Mouse (Mus musculus) forebrain, postnatal 0 days (tissue): ENCODE results near the gene Trp53rka. TPM values are rescaled to one million over a fixed set of nuclear protein-coding genes. Genes with fewer than 3 reads are reported as not detected.

Experiments used
- ATAC-seq: fragments of 200-750 bp; cut with Nextera tagmentation; 2 replicates; pipeline ENCODE4 v1.8.0; 2017; ENCODE audit warnings: mild to moderate bottlenecking, moderate library complexity
- DNase-seq: peaks from one replicate; pipeline ENCODE4 v3.0.0-alpha.2; 2015
- H3K27ac ChIP-seq: fragments of 300-500 bp; sonication (generic); 2 replicates; pipeline ENCODE4 v1.5.1; 2014; ENCODE audit warnings: low read depth, mild to moderate bottlenecking, antibody characterized with exemption, low read length, moderate library complexity, mixed read lengths
- H3K27me3 ChIP-seq: fragments of 300-500 bp; sonication (generic); 2 replicates; pipeline ENCODE4 v1.6.1; 2014; ENCODE audit warnings: mild to moderate bottlenecking, low read length, mixed read lengths; ENCODE audit not compliant: insufficient read depth
- H3K36me3 ChIP-seq: fragments of 300-500 bp; sonication (generic); 2 replicates; pipeline ENCODE4 v1.6.1; 2014; ENCODE audit warnings: mild to moderate bottlenecking, moderate library complexity; ENCODE audit not compliant: insufficient read depth
- H3K4me1 ChIP-seq: fragments of 300-500 bp; sonication (generic); 2 replicates; pipeline ENCODE4 v1.6.1; 2014; ENCODE audit warnings: antibody characterized with exemption; ENCODE audit not compliant: insufficient read depth
- H3K4me2 ChIP-seq: fragments of 300-500 bp; sonication (generic); 2 replicates; pipeline ENCODE4 v1.6.1; 2014; ENCODE audit warnings: low read depth, mild to moderate bottlenecking, moderate library complexity
- H3K4me3 ChIP-seq: fragments of 300-500 bp; sonication (generic); 2 replicates; pipeline ENCODE4 v1.5.1; 2014; ENCODE audit warnings: low read depth, low read length, mixed read lengths
- H3K9ac ChIP-seq: fragments of 300-500 bp; sonication (generic); 2 replicates; pipeline ENCODE4 v1.6.1; 2014; ENCODE audit warnings: mild to moderate bottlenecking
- H3K9me3 ChIP-seq: fragments of 300-500 bp; sonication (generic); 2 replicates; pipeline ENCODE4 v1.6.1; 2016; ENCODE audit warnings: low read length
- CTCF ChIP-seq: sonication (generic); IDR thresholded peaks from 2 replicates; pipeline ENCODE4 v1.5.1; 2016; ENCODE audit warnings: antibody characterized with exemption, control low read depth, low read depth
- WGBS: fragments of 180-500 bp; shearing (Covaris S2); extraction: QIAGEN DNeasy Blood & Tissue Kit; methylation state at CpG from one replicate; pipeline ENCODE4 v1.1.7; 2014; 5-methylcytosine and 5-hydroxymethylcytosine counted together
- polyA plus RNA-seq: library from polyadenylated mRNA; unstranded; fragments of >200 nt; fragmentation: Nextera tagmentation; extraction: Ambion mirVana; gene quantifications from 2 replicates; pipeline ENCODE4 v1.2.1, GENCODE M21; 2015
- total RNA-seq: library from RNA; depleted of rRNA; stranded (reverse); fragments of >200 nt; gene quantifications from 2 replicates; pipeline ENCODE4 v1.2.3, GENCODE M21; 2014; rRNA removed

Trp53rka gene
- total and polyA plus RNA-seq, 2 experiments from 2014 or later: 36.8 to 54.6 TPM

DNA sequence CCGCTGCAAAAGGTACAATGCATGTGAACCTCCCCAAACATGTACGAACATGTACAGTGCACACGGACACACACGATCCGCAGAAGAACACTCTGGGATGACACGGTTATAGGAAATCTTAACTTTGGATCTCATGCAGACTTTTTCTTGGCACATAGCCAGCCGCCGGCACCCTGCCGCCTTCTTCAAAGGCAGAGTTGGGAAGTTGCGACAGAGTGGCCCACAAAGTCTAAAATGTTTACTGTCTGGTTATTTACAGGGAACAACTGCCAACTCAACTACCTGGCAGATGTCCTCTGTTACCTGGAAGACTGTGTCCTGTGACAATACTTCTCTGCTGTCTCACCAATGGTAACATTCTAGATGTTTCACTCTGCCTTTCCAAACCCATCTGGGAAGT lies 50.1 kb downstream of the Trp53rka start:
- H3K4me2 ChIP-seq: no peak overlapping the region
- no peak overlapping the region for H3K4me3 ChIP-seq
- DNase-seq (peak; percentile 9), ATAC-seq (no peak)
- H3K27ac ChIP-seq: no peak overlapping the region
- no peaks in the 10 kb centered on the region for H3K9me3 ChIP-seq
- H3K9ac ChIP-seq: no peak overlapping the region
- no peaks in the 10 kb centered on the region for H3K4me1 ChIP-seq
- 66% methylated on average over 10 of the region's 10 CpGs for WGBS
- no peaks in the 10 kb centered on the region for H3K36me3 ChIP-seq
- TF ChIP-seq CTCF: no peak
- H3K27me3 ChIP-seq: no peaks in the 10 kb centered on the region

- no peak overlapping the region for H3K27ac ChIP-seq
Measured at GRCm38 (mm10) chr2:165441613-165442012, 51.5 kb downstream of the Trp53rka start.

More at GRCm38 (mm10) chr2:165441613-165442012, 51.5 kb downstream of the Trp53rka start:
- Histone ChIP-seq H3K9me3 (no peaks in the 10 kb centered on the region), H3K27me3 (no peaks in the 10 kb centered on the region), H3K4me3 (no peak overlapping the region), H3K4me1 (no peaks in the 10 kb centered on the region), H3K36me3 (no peaks in the 10 kb centered on the region), H3K9ac (no peak overlapping the region), H3K4me2 (no peak overlapping the region)
- 76% methylated on average over 4 of the region's 4 CpGs for WGBS
- ATAC-seq (no peak), DNase-seq (no peak)
- TF ChIP-seq CTCF: no peak

Other genes starting within 250 kb of the Trp53rka start
- gene Slc35c2, start 205.5 kb downstream of the Trp53rka start, total RNA-seq: 66.9 and 85.8 TPM in 2 replicates
- 62.7 and 65.8 TPM in 2 replicates for gene Slc35c2, start 205.5 kb downstream of the Trp53rka start, polyA plus RNA-seq
- gene Elmo2, start 166.8 kb downstream of the Trp53rka start, total RNA-seq: 78.8 and 80.9 TPM in 2 replicates
- 68.6 and 84.5 TPM in 2 replicates for gene Elmo2, start 166.8 kb downstream of the Trp53rka start, polyA plus RNA-seq
- 3.2 and 14.4 TPM in 2 replicates for gene Zfp663, start 124.6 kb downstream of the Trp53rka start, total RNA-seq
- 2.1 and 3.3 TPM in 2 replicates for gene Zfp663, start 124.6 kb downstream of the Trp53rka start, polyA plus RNA-seq
- 16.7 and 22.4 TPM in 2 replicates for gene Zfp334, start 105.1 kb downstream of the Trp53rka start, total RNA-seq
- gene Zfp334, start 105.1 kb downstream of the Trp53rka start, polyA plus RNA-seq: 2.8 and 4.6 TPM in 2 replicates
- gene Ocstamp, start 92.9 kb downstream of the Trp53rka start, total RNA-seq: not detected in 2 replicates
- not detected in 2 replicates for gene Ocstamp, start 92.9 kb downstream of the Trp53rka start, polyA plus RNA-seq
- gene Slc13a3, start 20.1 kb downstream of the Trp53rka start, total RNA-seq: 12.7 and 24.3 TPM in 2 replicates
- 14.4 and 18.0 TPM in 2 replicates for gene Slc13a3, start 20.1 kb downstream of the Trp53rka start, polyA plus RNA-seq
- gene Slc2a10, start 10.5 kb upstream of the Trp53rka start, total RNA-seq: 0.62 and 2.1 TPM in 2 replicates
- gene Slc2a10, start 10.5 kb upstream of the Trp53rka start, polyA plus RNA-seq: 0.84 and 2.1 TPM in 2 replicates
- 5.7 and 11.3 TPM in 2 replicates for gene Eya2, start 101.7 kb upstream of the Trp53rka start, total RNA-seq
- 6.5 and 7.4 TPM in 2 replicates for gene Eya2, start 101.7 kb upstream of the Trp53rka start, polyA plus RNA-seq